Mouse (Mus musculus) hindbrain, postnatal 0 days (tissue): Measurements from ENCODE around the gene Ccdc162. TPM values are rescaled to one million over a fixed set of nuclear protein-coding genes. Genes with fewer than 3 reads are reported as not detected.

ENCODE experiments used
- ATAC-seq: fragments of 200-750 bp; cut with Nextera tagmentation; 2 replicates; pipeline ENCODE4 v1.8.0; 2017; ENCODE audit warnings: mild to moderate bottlenecking, moderate TSS enrichment, moderate library complexity
- DNase-seq: peaks from one replicate; pipeline ENCODE4 v3.0.0-alpha.2; 2015; ENCODE audit warnings: low spot score
- H3K27ac ChIP-seq: fragments of 300-500 bp; sonication (generic); 2 replicates; pipeline ENCODE4 v1.5.1; 2014; ENCODE audit warnings: mild to moderate bottlenecking
- H3K27me3 ChIP-seq: fragments of 300-500 bp; sonication (generic); 2 replicates; pipeline ENCODE4 v1.6.1; 2014; ENCODE audit warnings: low read length, mixed read lengths; ENCODE audit not compliant: insufficient read depth
- H3K36me3 ChIP-seq: fragments of 300-500 bp; sonication (generic); 2 replicates; pipeline ENCODE4 v1.6.1; 2014; ENCODE audit warnings: low read length, mixed read lengths; ENCODE audit not compliant: insufficient read depth
- H3K4me1 ChIP-seq: fragments of 300-500 bp; sonication (generic); 2 replicates; pipeline ENCODE4 v1.6.1; 2014; ENCODE audit warnings: antibody characterized with exemption, low read length, mixed read lengths; ENCODE audit not compliant: insufficient read depth
- H3K4me2 ChIP-seq: fragments of 300-500 bp; sonication (generic); 2 replicates; pipeline ENCODE4 v1.6.1; 2014; ENCODE audit warnings: low read depth, mild to moderate bottlenecking, low read length, moderate library complexity, mixed read lengths
- H3K4me3 ChIP-seq: fragments of 300-500 bp; sonication (generic); 2 replicates; pipeline ENCODE4 v1.5.1; 2014; ENCODE audit warnings: low read length
- H3K9ac ChIP-seq: fragments of 300-500 bp; sonication (generic); replicated peaks from 2 replicates; pipeline ENCODE4 v1.6.1; 2014; ENCODE audit warnings: mild to moderate bottlenecking, low read length, moderate library complexity, mixed read lengths
- H3K9me3 ChIP-seq: fragments of 300-500 bp; sonication (generic); 2 replicates; pipeline ENCODE4 v1.6.1; 2016; ENCODE audit warnings: low read length, mixed read lengths
- CTCF ChIP-seq: IDR thresholded peaks from 2 replicates; pipeline ENCODE4 v1.5.1; 2016; ENCODE audit warnings: antibody characterized with exemption, control low read depth, low read depth
- WGBS: fragments of 180-500 bp; shearing (Covaris S2); extraction: QIAGEN DNeasy Blood & Tissue Kit; methylation state at CpG from one replicate; pipeline ENCODE4 v1.1.7; 2014; 5-methylcytosine and 5-hydroxymethylcytosine counted together
- polyA plus RNA-seq: library from polyadenylated mRNA; unstranded; fragments of >200 nt; fragmentation: Nextera tagmentation; extraction: Ambion mirVana; gene quantifications from 2 replicates; pipeline ENCODE4 v1.2.1, GENCODE M21; 2015
- total RNA-seq: library from RNA; depleted of rRNA; stranded (reverse); fragments of >200 nt; gene quantifications from 2 replicates; pipeline ENCODE4 v1.2.3, GENCODE M21; 2014

Gene Ccdc162
- total and polyA plus RNA-seq, 2 experiments from 2014 or later: 2.1 to 3.3 TPM

DNA sequence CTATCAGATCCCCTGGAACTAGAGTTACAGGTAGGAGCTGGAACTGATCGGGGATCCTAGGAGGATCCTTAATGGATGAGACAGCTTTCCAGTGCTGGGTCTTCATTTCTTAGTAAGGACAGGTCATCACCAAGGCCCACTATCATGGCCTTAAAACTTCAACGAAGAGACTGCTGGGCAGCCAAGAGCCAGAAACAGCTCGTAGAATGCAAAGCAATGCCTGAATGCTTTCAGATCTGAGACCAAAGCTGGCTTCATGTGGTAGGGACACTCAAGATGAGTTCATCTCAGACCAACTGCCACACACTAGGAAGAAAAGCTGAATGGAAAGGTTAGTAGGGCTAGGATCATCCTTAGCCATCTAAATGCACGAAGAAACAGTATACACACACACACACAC lies 177.4 kb downstream of the Ccdc162 start:
- no peak overlapping the region for H3K4me2 ChIP-seq
- no peak for DNase-seq
- H3K27me3 ChIP-seq: no peaks in the 10 kb centered on the region
- WGBS: 97% methylated on average over 4 of the region's 4 CpGs
- H3K9me3 ChIP-seq: no peaks in the 10 kb centered on the region
- H3K27ac ChIP-seq: no peak overlapping the region
- no peak overlapping the region for H3K4me3 ChIP-seq
- no peak for TF ChIP-seq CTCF
- H3K36me3 ChIP-seq: peaks cover 8% of the 10 kb centered on the region
- H3K4me1 ChIP-seq: no peaks in the 10 kb centered on the region
- no peak for ATAC-seq
- H3K9ac ChIP-seq: no peak overlapping the region

DNA sequence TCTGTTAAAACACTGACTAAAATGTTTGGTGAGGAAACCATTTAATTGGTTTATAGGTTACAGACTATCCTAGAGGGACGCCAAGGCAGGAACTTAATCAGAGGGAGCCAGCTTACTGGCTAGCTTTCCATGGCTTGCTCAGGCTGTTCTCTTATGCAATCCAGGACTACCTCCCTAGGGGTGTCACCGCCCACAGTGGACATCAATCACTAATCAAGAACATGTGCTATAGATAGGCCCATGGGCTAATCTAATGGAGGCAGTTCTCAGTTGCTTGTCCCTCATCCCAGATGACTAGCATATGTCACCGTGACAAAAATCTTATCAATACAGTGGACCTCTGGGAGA lies 178.5 kb downstream of the Ccdc162 start:
- H3K4me3 ChIP-seq: no peak overlapping the region
- H3K36me3 ChIP-seq: peaks cover 8% of the 10 kb centered on the region
- H3K9me3 ChIP-seq: no peaks in the 10 kb centered on the region
- no peak overlapping the region for H3K27ac ChIP-seq
- ATAC-seq: no peak
- H3K9ac ChIP-seq: no peak overlapping the region
- no peaks in the 10 kb centered on the region for H3K27me3 ChIP-seq
- H3K4me2 ChIP-seq: no peak overlapping the region
- TF ChIP-seq CTCF: no peak
- H3K4me1 ChIP-seq: no peaks in the 10 kb centered on the region
- 94% methylated on average over 3 of the region's 3 CpGs for WGBS
- no peak for DNase-seq

DNA sequence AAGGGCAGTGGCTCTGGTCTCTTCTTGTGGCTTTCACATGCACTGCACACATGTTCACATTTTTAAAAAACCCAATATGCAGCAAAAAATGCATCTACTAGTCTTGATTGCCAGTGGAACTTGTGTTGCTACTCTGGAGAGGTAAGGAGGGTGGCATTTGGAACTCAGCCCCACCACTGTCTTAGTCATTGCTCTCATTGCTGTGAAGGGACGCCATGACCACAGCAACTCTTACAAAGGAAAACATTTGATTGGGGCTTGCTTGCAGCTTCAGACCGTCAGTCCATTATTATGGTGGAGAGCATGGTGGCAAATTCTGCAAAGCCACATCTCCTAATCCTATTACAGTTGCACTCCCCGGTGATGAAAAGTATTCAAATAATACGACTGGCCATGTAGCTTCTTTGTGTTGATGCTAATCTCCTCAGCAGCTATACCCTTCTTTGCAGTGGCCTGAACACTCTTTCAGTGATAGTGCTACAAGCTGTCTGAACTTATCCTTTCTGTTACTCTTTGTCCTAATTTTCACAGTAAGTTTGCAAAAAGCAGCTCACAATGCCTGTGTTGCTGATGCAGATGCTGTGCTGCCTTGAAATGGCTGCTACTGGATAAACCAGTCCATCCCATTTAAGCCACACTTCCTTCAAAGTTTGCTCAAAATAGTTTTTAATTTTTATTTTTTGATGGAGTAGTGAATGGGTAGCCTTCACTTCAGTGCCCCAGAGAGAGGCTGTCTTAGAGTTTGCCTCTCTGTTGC lies 179.0 kb downstream of the Ccdc162 start:
- H3K27me3 ChIP-seq: no peaks in the 10 kb centered on the region
- ATAC-seq: no peak
- H3K9ac ChIP-seq: no peak overlapping the region
- no peaks in the 10 kb centered on the region for H3K4me1 ChIP-seq
- H3K4me3 ChIP-seq: no peak overlapping the region
- no peak overlapping the region for H3K27ac ChIP-seq
- H3K9me3 ChIP-seq: no peaks in the 10 kb centered on the region
- DNase-seq: no peak
- TF ChIP-seq CTCF: no peak
- H3K4me2 ChIP-seq: no peak overlapping the region
- peaks cover 8% of the 10 kb centered on the region for H3K36me3 ChIP-seq
- WGBS: 77% methylated on average over 4 of the region's 4 CpGs

DNA sequence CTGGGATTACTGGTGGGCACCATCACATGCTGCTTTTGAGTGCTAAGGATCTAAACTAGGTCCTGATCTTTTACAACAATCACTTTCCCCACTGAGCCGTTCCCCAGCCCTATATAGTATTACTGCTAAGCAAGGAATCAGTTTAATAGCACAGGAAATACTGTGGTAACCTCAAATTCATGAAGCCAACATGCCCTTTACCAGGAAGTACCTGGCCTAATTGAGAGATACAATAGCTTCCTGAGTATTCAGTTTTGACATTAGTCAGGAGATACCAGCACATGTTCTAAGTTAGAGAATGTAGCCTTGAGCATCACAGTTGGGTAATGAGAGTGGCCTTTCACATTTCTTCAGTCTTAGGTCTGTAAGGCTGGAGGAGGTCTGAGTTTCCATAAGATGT lies 179.7 kb downstream of the Ccdc162 start:
- Histone ChIP-seq H3K27ac (no peak overlapping the region), H3K9ac (no peak overlapping the region), H3K27me3 (no peaks in the 10 kb centered on the region), H3K9me3 (no peaks in the 10 kb centered on the region), H3K4me3 (no peak overlapping the region), H3K4me2 (no peak overlapping the region), H3K4me1 (no peaks in the 10 kb centered on the region), H3K36me3 (peaks cover 8% of the 10 kb centered on the region)
- no peak for TF ChIP-seq CTCF
- ATAC-seq (no peak), DNase-seq (no peak)
- WGBS: 88% methylated on average over 1 of the region's 1 CpGs

DNA sequence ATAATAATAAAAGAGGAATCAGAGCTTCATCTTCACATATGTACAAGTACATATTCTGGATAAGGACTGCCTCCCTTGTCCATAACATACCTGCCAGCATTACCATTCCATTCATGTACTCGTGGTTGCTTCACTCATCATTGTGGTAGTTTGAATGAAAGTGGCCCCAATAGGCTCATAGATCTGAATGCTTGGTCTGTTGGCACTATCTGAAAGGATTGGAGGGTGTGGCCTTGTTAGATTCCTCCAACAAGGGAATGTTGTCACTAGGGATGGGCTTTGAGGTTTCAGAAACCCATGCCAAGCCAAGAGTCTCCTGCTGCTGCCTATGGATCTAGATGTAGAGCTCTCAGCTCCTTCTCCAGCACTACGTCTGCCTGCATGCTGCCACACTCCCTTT lies 180.4 kb downstream of the Ccdc162 start:
- Histone ChIP-seq H3K4me1 (no peaks in the 10 kb centered on the region), H3K4me2 (no peak overlapping the region), H3K4me3 (no peak overlapping the region), H3K27ac (no peak overlapping the region), H3K36me3 (peaks cover 8% of the 10 kb centered on the region), H3K9me3 (no peaks in the 10 kb centered on the region), H3K27me3 (no peaks in the 10 kb centered on the region), H3K9ac (no peak overlapping the region)
- no peak for DNase-seq
- TF ChIP-seq CTCF: no peak
- 90% methylated on average over 2 of the region's 2 CpGs for WGBS
- no peak for ATAC-seq

DNA sequence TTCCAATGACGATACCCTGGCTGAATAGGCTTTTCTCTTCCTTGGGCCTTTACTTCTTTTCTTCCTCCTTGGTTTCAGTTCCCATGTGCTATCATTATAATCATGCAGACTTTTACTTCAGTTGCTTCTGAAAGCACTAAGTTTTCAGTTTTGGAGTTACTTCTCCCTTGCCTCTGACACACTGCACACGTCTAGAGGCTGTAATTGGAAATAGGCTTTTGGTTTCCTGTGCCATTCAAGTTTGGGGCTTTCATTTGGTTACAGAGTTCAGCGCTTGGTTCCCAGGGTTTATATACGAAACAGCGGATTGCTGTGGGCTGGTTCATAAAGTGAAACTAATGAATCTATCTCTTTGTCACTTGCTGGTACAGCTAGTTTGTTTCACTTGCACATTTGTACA lies 186.5 kb downstream of the Ccdc162 start:
- Histone ChIP-seq H3K4me3 (no peak overlapping the region), H3K4me2 (no peak overlapping the region), H3K4me1 (no peaks in the 10 kb centered on the region), H3K27ac (no peak overlapping the region), H3K36me3 (peaks cover 25% of the 10 kb centered on the region), H3K9me3 (no peaks in the 10 kb centered on the region), H3K27me3 (no peaks in the 10 kb centered on the region), H3K9ac (no peak overlapping the region)
- WGBS: 93% methylated on average over 5 of the region's 5 CpGs
- DNase-seq (no peak), ATAC-seq (no peak)
- no peak for TF ChIP-seq CTCF

DNA sequence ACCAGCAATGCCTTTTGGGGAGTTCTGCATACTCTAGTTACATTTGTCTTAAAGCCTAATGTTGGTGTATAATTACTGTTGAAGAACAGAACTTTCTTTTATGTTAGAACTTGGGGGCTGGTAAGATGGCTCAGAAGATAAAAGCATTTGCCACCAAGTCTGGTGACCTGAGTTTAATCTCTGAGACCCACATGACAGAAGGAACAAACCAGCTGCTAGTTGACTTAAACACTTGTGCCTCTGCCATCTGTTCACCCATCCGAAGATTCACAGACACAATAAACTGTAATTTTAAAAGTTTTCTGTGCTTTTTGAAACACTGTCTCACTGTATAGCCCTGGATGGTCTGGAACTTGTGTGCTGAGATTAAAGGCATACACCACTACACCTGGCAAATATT lies 190.7 kb downstream of the Ccdc162 start:
- Histone ChIP-seq H3K4me1 (peaks cover 22% of the 10 kb centered on the region), H3K27ac (no peak overlapping the region), H3K4me2 (no peak overlapping the region), H3K9ac (no peak overlapping the region), H3K27me3 (no peaks in the 10 kb centered on the region), H3K9me3 (no peaks in the 10 kb centered on the region), H3K36me3 (peaks cover 20% of the 10 kb centered on the region; the same call in 1 of the 2 replicates), H3K4me3 (no peak overlapping the region)
- no peak for TF ChIP-seq CTCF
- WGBS: 66% methylated on average over 1 of the region's 1 CpGs
- ATAC-seq (no peak), DNase-seq (no peak)
